Comparison of ENCODE assay signal across 8 mouse cellular contexts in the genomic region with DNA sequence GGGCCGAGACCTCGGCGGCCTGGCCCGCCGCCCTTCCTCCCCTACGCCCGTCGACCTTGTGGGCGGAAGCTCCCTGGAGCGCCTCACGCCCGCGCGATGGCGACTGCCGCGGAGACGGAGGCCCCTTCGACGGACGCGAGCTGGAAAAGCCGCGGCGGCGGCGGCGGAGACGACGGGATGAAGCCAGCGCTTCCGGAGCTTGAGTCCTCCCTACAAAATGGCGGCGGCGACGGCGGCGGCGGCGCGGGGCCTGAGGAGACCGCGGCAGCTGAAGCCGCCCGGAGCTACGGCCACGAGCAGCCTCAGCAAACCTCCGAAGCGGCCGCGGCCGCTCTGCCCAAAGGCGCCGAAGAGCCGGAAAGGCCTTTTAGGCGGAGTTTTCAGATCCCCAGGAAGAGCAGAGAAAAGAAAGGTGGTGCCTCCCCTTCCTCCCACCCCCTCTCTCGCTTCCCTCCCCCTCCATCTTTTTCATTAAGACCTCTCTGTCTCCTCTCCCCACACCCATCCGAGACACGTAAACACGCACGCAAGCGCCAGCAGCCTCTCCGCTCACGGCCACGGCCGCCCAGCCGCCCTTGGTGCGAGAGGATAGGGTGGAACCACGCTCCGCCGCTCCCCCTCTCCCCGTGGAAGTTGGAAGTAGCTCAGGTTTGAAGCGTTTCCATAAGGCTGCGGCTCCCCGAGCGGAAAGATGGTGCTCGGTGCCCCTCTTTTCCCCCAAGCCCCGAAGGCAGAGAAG. TPM values are rescaled to one million over a fixed set of nuclear protein-coding genes. Genes with fewer than 3 reads are reported as not detected.
DNase-seq lines count a peak whose midpoint lies in the region; ATAC-seq lines count a peak whose summit lies in the region.

No protein-coding gene starts in this region.

- ATAC-seq in hindbrain, embryonic 13.5 days (ENCODE audit: low FRiP score), result peak; percentile 91

- peak overlapping the region; percentile 91 for H3K9ac ChIP-seq in hindbrain, embryonic 13.5 days

- H3K4me1 ChIP-seq in hindbrain, embryonic 13.5 days (replicated peaks), result peaks cover 9% of the 10 kb centered on the region; the same call in 1 of the 2 replicates

- H3K4me2 ChIP-seq in hindbrain, embryonic 13.5 days, result peak overlapping the region; percentile 71

- peak; percentile 93 for DNase-seq in NIH3T3 (ENCODE audit: low read depth)
- peak; percentile 94 for DNase-seq in cerebellum, adult 9-11 months
- DNase-seq in frontal cortex, postnatal 10 days (ENCODE audit: low spot score in 2 of 2), result peak; percentile 80 to 81
- peak; percentile 73 for DNase-seq in left cerebral cortex, adult 11 months (ENCODE audit: low spot score)
- DNase-seq in lung, postnatal 4 days, result peak; percentile 86 to 91
- DNase-seq in retina, postnatal 7 days (ENCODE audit: low read depth, low spot score), result peak; percentile 69
- DNase-seq in urinary bladder, adult 2 months (ENCODE audit: low spot score), result peak; percentile 74

- peaks cover 11% of the 10 kb centered on the region; the same call in 1 of the 2 replicates for H3K9me3 ChIP-seq in hindbrain, embryonic 13.5 days

- H3K27ac ChIP-seq in hindbrain, embryonic 13.5 days, result peak overlapping the region; percentile 100

- under 1% methylated on average over 70 of the region's 78 CpGs for WGBS in hindbrain, embryonic 13.5 days

- H3K27me3 ChIP-seq in hindbrain, embryonic 13.5 days, result no peaks in the 10 kb centered on the region

- H3K4me3 ChIP-seq in hindbrain, embryonic 13.5 days, result peak overlapping the region; percentile 74

- H3K36me3 ChIP-seq in hindbrain, embryonic 13.5 days, result peaks cover 22% of the 10 kb centered on the region

RNA-seq across cellular contexts. Expression of a gene that starts 0.5 kb away (rescaled TPM):
- 16.6 and 18.2 TPM in 2 replicates for polyA plus RNA-seq in hindbrain, embryonic 13.5 days (2015; fragmentation: Nextera tagmentation; extraction: Ambion mirVana)
- 33.8 and 40.6 TPM in 2 replicates for polyA plus RNA-seq in urinary bladder, adult 2 months (2012; rRNA removed)

Comparison
In these comparisons a context has a peak if more than half of its experiments do, and no peak if none do; other contexts are left out.
1. Peak in every context shown above with its lines: DNase-seq, ATAC-seq, H3K4me3 ChIP-seq and H3K27ac ChIP-seq.